16 mouse cellular contexts compared by ENCODE assay signal in genomic region chr15:50346953-50347352, GRCm38 (mm10).
DNase-seq lines count a peak whose midpoint lies in the region.
"Had no signal": no experiment of that assay in that cellular context is flagged by ENCODE, and none has a peak within 500 bp of the region (broad histone marks: within the 10 kb centered on the region; RNA-seq: fewer than 3 reads in every experiment).

No protein-coding gene starts in this region.

- no peaks in the 10 kb centered on the region for H3K27me3 ChIP-seq in heart, embryonic 10.5 days (ENCODE audit: insufficient read depth, poor library complexity, severe bottlenecking)
- H3K27me3 ChIP-seq: CH12.LX had no signal

- H3K9me3 ChIP-seq in heart, embryonic 10.5 days: no peaks in the 10 kb centered on the region

- intact Hi-C loops in heart, postnatal 25 days (cut with DNase I): no loop called here
- intact Hi-C loops in heart, postnatal 14 days (cut with DNase I): no loop called here

- no peak overlapping the region for H3K27ac ChIP-seq in heart, embryonic 10.5 days

- H3K4me3 ChIP-seq in heart, embryonic 10.5 days: no peak overlapping the region

- WGBS in heart, embryonic 10.5 days: 83% methylated on average over 2 of the region's 2 CpGs

- H3K36me3 ChIP-seq in heart, embryonic 10.5 days: no peaks in the 10 kb centered on the region
- H3K36me3 ChIP-seq: G1E had no signal

- no peaks in the 10 kb centered on the region for H3K4me1 ChIP-seq in heart, embryonic 10.5 days

- DNase-seq in heart, adult 11 months: peak; percentile 62
- no peak for DNase-seq in heart, postnatal 25 days (ENCODE audit: low spot score)
- peak; percentile 64 for DNase-seq in heart, embryonic 10.5 days (ENCODE audit: low spot score)
- DNase-seq in heart, postnatal 14 days: no peak
- DNase-seq: adrenal gland, adult 2 months; adrenal gland, adult 8-10 months; adrenal gland, postnatal 10 days; adrenal gland, postnatal 14 days; adrenal gland, postnatal 25 days; adrenal gland, postnatal 36 days; B cell, adult 2 months; cerebellum, adult 11 months; cerebellum, adult 11-12 months; cerebellum, adult 18-20 months had no signal

Comparison
In these comparisons a context has a peak if more than half of its experiments do, and no peak if none do; other contexts are left out.
1. DNase-seq: peak in heart, adult 11 months (single experiment) and heart, embryonic 10.5 days (single experiment); none in heart, postnatal 25 days (single experiment) and heart, postnatal 14 days (0 of 2).